Mouse (Mus musculus) ovary, postnatal 36 days (tissue): ENCODE results near the gene Ppp1r9a.
A peak's percentile ranks its signal among the peaks of the same experiment; 100 is the strongest.

Experiments used
- DNase-seq: peaks from one replicate; pipeline ENCODE4 v3.0.0; 2022; ENCODE audit warnings: low spot score, mixed read lengths

Gene Ppp1r9a

DNA sequence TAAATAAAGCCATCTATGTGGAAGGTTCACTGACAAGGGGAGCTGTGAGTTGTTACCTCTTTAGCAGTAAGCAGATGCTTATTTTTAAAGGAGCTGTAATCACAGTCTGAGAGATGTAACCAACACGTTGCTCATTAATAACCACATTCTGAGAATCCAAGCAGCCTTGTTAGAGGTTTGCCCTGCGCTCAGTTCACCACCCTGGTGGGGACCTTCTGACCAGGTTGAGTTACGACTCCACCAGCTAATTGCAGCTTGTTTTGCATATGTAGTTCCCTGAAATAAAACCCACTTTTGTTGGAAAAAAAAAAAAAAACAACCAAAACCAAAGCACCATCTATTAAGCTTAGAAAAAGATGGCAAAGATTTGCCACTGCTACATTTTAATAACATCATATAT lies 205.8 kb downstream of the Ppp1r9a start:
- DNase-seq = no peak

DNA sequence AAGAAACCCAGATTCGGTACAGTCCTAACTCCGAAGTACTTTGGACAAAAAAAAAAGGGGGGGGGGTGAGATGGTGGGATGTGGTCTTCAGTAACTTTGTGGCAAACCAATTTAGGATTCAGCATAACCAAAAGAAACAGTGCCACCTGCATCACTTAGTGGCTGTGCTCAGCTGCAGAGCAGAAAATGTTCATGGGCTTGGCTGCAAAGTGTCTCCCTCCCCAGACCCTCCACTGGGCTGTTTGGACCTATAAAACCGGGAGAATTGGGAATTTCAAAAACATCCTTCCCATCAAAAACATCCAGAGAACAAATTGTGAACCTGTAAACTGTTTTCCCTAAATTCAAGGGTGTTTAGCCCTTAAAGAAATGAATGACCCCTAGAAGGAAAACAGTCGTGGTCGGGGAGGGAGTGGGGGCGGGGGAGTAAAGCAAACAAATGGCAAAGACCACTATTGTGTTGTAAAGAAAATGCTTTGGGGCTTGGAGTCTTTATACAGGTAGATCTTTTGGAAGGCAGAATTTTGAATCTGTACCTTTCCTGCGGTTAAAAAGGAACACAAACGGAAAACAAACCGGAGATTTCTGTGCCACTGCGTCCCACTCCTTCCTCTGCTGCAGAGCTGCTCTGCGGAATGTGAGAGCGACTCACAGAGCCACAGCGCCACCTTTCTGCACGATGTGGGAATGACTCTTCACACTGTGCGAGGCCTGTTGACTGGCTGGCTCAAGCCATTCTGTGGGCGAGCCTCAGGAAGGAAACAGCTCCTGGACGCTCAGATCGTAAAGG lies 207.4 kb downstream of the Ppp1r9a start:
- DNase-seq = peak; percentile 87

DNA sequence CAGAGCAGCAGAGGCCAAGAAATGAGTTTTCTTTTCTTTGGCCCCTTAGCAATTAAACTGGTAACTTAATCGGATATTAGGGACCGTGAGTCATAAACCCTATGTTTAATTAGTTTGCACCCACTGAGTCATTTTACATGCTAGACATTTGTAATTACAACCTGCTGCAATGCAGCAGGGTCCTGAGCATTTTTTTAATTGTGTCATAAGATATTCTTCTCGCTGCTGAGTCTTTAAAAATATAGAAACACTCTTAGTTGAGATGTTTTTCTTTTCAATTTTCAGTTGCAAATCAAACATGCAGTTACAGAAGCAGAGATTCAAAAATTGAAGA lies 208.0 kb downstream of the Ppp1r9a start:
- no peak for DNase-seq

DNA sequence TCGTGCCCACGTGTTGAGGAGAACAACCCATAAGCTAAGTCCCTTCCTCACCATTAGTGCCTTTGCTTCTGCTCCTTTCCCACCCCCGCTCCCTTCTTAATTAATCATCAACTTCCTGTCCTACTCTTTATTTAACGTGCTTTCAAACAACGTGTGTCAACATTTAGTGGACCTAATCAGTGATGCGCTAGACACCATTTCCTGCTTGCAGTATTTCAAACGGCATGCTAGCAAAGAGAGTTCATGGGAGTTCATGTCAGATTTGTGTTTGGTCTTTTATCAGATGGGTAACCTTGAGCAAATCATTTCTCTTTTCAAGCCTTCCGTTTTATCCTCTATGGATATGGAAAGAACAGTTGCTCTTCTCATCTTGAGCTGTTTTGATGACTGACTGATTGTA lies 210.4 kb downstream of the Ppp1r9a start:
- no peak for DNase-seq

DNA sequence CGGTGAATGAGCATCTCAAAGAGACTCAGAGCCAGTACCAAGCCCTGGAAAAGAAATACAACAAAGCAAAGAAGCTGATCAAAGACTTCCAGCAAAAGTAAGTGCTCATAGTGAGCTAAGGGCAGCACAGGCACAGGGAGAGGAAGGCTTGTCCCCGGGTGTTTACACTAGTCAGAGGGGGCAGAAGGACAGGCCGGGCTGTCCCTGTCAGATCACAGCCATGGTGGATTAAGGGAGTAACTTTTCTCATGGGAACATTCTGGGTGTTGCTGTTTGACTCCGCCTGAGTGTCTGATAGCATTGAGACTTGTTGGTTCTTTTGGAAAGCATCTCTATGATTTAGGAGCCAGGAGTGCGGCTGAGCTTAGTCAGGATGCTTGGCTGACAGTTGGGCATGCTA lies 211.0 kb downstream of the Ppp1r9a start:
- DNase-seq = no peak

DNA sequence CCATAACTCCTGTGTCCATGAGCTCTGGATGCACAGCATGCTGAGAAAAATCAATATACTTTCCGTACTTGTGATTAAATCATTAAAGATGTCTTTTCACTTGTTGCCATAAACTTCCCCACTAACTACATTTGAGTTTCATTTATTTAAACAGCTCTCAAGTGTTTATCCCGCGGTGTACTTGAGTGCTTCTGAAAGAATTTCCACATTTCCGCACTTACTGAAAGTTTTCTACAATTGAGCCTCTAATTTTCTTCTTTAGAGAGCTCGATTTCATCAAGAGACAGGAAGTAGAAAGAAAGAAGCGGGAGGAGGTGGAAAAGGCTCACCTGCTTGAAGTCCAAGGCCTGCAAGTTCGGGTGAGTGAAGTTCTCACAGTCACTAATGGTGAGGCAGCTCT lies 212.1 kb downstream of the Ppp1r9a start:
- DNase-seq = no peak

DNA sequence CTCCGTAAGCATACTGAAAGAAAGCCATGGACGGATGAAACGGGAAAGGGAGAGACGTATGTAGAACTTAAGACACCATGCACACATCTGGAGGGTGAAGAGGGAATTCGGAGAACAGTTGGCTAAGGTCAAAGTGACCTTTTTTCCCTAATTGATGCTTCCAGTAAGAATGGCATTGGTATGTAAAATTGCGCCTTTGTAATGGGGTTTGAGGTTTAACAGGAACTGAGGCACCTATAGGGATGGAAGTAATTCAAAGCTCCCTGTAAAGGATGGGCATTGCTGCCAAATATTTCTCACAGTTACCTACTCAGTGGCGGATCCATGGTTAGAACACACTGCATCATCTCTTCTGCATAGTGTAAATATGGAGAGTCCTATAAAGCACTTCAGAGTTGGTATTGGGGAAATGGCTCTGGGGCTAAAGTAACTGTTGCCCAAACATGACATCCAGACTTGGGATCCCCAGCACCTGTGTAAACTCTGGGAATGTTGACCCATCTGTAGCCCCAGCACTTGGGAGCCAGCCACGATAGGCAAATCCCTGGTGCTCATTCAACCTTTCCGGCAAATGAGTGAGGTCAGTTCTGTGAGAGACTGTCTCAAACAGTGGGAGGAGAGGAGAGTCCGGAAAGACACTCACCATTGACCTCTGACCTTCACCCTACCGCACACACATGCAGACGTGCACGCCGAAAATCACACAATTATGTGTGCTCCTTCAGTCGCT lies 216.6 kb downstream of the Ppp1r9a start:
- no peak for DNase-seq

DNA sequence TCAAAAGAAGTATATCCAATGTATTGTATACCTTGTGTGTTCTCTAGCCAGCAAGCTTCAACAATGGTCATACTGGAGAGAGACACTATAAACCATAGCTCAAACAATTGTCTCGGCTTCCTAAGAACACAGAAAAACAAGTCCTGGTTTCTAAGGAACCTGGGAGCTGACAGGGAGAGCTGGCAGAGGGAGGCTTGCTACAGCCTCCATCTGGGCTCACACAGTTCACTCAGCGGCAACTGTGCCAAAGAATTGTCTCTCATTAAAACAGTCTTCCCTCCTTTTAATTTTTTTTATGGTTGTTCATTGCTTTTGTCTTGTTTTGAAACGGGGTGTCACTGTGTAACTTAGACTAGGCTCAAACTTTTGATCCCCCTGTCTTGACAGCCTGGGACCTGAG lies 217.5 kb downstream of the Ppp1r9a start:
- no peak for DNase-seq

DNA sequence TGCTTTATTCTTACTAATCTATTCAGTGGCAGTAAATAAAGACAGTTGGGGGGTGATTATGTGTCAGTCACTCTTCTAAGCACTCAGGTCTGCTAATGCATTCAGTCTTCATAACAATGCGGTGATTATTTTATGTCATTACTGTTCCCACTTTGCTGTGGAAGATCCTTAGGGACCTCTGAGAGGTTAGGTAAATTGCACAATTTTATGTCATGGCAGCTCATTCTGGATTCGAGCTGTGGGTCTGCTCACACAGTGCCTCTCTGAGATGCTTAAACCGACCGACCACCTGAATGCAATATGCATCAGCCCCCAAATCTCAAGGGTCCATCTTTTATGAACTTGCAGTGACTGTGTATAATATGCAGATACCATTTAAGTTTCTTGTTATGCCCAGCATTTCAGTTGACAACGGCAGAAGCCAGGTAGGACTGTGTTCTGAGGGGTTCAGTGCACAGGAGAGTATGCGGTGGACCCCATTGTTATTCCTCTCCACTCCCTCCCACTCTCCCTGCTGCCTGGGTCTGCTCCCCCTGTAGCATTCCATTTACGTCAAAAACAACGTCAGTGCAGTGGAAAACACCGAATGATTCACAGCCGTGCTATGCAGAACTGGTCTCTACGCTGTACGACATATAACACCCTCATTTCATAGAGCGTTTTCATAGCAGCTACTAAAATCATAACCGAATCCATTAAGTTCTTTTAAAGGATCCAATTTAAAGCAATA lies 226.8 kb downstream of the Ppp1r9a start:
- DNase-seq = no peak

DNA sequence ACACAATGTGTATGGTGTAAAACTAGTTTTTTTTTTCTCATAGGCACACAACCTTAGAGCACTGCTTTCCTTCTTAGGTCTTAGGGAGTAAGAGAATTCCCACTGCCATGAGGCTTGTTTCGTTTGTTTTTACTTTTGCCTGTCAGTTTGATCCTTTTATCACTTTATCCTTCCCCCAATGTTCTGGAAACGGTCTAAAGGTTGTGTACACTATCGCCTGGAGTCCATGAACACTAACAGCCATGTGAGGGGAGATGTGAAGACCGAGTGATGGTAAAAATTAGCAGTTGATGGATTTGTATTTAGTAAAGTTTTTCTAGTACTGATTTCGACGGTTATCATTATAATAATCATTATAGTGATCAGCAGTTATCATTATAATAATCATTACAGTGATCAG lies 232.3 kb downstream of the Ppp1r9a start:
- no peak for DNase-seq

DNA sequence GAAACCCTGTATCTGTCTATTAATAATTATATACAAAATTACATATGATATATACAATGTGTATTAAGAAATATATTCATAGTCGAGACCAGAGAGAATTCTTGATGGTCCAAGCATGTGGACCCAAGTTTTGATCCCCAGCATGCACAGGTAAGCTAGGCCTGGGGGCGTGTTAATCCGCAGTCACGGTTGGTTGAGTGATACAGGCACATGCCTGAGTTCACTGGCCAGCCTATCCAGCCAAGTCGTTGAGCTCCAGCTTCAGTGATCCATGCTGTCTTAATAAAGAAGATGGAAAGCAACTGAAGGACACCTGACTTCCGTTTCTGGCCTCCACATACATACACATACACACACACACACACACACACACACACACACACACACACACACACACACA lies 233.3 kb downstream of the Ppp1r9a start:
- DNase-seq = no peak

DNA sequence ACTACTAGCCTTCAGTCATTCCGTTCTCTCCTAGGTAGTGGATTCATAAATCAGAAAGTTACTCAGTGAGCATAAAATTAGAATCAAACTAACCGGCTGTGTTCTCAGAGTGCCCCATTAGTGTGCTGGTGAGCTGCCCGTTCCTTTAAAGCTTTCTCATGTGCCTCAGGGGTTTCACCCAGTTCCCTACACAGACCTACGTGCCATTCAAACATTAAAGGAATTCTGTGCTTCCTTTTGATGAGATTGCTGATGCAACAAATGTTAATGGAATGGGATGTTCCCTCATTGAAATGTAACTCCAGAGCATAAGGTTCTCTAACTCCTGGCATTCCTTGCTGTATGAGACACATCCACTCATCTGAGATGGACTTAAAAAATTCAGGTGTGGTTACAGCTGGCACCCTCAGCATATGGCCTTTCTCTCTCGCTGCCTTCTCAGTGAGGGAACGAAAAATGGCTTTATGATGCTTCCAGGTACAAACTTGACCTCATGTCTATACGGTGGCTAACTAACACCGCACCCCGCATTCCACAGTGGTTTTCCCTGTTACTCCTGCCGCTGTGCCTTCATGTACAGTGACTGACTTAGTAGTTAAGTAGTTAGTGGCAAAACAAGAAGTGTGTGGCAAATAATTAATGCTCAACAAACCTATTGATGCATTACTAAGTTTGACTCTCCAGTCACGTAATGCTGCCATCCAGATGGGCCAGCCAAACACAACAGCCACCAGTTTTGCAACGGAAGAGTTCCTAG lies 236.3 kb downstream of the Ppp1r9a start:
- DNase-seq = no peak

DNA sequence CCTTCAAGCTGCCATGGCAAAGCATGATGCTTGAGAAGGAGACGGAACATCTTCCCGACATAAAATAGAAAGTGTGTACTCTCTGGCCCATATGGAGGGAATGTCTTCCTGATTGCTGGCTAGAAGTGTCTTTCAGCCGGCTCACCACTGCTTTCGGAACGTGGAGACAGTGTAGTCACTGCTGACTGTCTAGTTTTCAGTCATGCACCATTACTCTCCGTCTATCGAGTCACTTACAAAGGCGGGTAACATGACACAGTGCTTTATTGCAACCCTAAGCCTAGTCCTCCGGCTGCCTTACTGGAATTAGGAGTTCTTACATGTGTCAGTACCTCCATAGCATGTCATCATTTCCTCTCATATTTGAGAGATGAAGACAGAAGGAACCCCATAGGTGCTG lies 236.9 kb downstream of the Ppp1r9a start:
- DNase-seq = no peak

DNA sequence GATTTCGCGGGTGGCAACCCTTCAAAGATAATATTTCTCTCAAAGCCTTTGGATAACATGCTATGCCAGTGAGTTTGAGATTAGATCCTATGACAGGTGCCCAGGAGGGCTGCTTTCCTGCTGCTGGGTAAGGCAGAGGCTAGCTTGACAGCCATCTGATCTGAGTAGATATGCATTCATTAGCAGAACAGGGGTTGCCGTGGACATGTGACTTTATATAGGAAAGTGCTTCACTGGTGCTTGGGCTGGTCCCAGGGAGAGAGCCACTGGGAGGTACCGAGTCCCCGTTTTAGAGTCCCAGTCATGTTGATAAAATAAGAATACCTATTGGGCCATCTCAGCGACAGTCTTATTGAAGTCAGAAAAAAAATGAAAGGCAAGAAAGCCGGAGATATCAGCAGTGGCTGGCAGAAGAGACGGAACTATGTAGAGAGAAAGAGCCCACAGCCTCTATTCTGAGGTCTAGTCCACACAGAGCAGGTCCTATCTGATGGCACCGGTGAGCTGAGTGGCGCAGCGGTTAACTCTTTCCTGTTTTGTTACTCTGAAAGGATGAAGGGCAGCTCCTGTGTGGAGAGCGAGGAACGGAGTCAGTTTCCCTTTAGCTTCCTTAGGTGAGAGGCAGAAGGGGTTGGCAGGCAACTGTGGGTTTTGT lies 244.9 kb downstream of the Ppp1r9a start:
- no peak for DNase-seq

DNA sequence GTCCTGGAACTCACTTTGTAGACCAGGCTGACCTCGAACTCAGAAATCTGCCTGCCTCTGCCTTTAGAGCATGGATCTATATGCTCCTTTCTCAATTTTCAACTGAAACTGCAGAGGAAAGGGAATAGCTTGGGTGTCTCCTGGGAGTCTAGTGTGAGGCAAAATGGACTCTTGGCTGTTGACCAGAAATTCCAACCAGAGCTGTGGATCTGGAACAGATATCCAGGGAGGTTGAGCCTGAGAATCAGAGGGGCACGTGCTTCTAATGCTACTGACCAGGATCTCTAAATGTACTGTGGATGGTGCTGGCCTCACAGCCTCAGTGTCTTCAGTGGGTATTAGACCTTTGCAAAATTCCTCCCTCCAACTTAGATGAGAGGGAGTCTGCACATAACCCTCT lies 247.2 kb downstream of the Ppp1r9a start:
- DNase-seq = no peak

DNA sequence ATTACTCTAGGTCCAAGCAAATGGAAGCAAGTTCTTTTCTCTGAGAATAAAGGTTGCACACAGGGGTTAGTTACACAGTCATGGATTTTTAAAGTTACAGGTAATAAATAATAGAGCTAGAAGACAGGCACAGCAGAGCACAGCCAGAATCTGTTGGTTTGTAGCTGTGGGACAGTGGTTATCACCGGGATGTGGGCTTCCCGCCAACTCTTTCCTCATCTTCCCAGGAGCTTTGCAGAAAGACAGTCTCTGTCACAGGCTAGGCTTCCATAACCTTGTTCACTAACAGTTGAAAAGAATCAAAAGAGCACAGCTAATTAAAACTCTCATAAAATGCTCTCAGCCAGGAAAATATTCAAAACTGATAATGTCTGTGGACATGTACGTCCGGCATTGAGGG lies 248.5 kb downstream of the Ppp1r9a start:
- DNase-seq = peak; percentile 19

DNA sequence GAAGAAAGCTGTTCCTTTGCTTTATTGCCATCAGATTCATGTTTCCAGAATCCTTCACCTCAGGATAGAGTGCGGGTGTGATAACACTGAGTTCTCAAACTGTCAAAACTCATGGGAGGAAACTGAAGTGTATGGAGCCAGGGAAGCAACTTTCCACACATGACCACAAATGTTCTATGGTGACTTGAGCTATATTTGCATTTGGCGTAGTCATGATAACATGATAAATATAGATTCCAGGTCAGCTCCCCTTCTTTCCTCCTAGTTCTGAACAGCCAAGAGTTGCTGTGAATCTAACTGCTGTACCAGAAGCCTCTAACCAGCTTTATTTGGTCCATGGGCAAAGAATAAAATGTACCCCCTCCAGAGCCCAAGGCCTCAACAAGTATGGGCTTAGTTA lies 249.5 kb downstream of the Ppp1r9a start:
- no peak for DNase-seq

DNA sequence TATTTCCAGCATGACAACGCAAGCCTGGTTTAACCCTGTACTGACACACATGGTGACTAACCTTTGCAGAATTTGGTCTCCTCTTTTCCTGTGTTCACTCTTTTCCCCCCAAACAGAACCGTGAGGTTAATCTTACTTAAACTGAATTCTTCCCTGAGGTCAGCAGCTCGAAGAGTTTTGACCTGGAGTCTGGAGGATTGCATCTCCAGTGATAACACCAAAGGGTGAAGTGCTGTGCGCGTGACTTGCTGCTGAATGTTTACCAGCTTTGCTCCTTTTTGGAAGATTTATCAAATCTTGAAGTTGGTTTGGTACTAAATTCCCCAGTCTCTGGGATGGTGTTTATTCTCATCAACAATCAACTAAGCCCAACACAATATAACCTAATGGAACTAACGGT lies 252.1 kb downstream of the Ppp1r9a start:
- no peak for DNase-seq

DNA sequence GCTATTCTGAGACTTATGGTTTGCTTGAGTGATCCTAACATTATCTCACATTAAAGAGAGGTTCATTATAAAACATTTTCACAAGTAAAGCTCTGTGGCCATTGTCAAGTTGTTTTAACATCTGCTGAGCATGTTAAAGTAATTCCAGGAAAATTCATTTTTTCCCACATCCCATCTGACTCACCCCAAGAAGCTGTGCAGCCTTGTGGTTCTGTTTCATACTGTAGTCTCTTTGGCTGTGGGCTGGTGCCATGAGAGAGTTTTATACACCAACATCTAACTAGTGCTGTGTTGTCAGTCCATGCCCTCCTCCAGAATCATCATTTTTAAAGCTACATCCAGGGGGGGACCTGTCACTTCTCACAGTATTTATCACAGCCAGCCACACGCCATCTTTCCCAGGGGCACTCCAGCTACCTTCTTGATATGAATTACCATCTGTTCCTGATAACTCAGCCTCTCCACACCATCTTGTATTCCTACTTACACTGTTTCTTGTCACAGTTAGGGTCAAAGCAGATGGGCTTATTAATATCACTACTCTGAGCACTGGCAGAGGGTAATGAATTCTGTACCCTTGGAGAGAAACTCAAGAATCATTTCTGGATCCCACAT lies 252.7 kb downstream of the Ppp1r9a start:
- no peak for DNase-seq

DNA sequence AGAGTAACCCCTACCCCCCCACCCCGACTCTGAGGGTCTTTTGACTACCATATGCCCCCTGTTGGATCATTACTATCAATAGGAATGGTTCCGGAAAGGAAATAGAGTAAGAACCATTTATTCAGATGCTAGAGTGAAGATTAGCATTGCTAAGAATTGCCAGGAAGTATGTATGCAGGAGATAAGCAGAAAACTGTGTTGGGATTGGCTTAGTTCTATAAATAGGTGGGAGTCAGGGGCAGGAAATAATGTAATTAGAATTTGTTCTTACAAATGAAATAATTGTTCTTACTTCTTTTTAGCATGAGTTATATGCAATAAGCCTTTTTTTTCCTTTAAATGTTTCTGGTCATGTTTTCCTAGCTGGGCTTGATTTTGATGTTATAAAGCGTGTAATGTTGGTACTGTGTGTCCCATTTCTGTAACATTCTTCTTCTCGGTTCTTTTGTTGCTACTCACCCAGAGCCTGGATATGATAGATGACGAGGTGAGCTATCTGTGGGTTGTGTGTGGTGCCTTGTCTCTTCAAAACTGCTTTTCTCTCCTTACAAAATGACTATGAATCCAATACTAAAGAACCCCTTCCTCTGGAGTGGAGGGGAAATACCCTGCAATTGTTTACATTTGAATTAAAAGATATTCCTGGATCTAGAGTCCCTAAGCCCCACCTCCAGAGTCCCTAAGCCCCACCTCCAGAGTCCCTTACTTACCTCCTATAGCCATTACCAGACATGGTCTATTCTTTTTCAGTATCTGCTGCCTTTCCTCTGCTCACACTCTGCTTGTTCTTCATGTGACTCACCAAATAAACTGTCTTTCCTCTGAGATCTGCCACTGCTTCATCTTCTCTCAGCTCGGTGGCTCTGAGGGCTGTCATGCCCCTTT lies 254.1 kb downstream of the Ppp1r9a start:
- no peak for DNase-seq
